Mouse (Mus musculus): ENCODE data around the gene Il1r1.

DNA sequence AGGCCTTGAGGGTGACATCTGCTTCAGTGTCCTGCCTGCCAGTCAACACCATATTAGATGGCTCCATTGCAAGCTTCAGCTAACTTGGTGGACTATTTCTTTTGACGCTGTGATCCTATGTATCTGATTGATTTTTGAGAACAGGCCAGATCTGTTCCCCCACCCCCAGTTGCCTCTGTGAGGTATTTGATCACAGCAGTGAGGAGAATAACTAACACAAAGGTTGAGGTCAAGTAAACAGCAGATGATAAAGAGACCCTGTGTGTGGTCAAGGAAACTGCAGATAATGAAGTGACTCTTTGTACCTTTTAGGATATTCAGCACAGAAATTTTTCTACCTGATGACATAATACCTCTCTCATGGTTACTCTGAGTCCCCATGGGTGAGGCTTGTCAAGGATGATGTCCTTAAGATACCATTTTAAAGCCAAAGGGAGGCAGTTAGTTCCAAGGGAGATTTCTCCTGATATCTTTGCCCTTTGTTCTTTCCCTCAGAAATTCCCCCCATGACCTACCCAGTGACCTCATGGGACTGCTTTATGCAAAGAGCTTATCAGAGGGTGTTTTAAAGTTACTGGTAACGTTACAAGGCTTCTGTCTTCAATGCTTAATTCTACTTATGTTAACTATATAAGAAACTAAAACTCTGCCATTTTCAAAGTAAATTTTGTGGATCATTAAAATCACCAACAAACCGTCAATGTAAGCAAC lies 29.6 kb downstream of the Il1r1 start:
- TF ChIP-seq POLR2A (IDR thresholded peaks at IDR 0.05; ENCODE audit: control insufficient read depth in 1 of 2, insufficient read depth in 1 of 2, low read depth in 1 of 2, low read length in 2 of 2, poor library complexity in 1 of 2) (no peak), ZKSCAN1 (IDR thresholded peaks at IDR 0.05; ENCODE audit: low read depth, low read length) (no peak), MAFK (IDR thresholded peaks at IDR 0.05; ENCODE audit: borderline replicate concordance, low read depth, low read length) (no peak), HCFC1 (IDR thresholded peaks at IDR 0.05; ENCODE audit: low read depth, low read length) (no peak), CTCF (IDR thresholded peaks at IDR 0.05 in 2 of 3, conservative IDR thresholded peaks at IDR 0.05 in 1 of 3; ENCODE audit: control insufficient read depth in 1 of 3, insufficient read depth in 1 of 3, low read depth in 2 of 3, low read length in 3 of 3, poor library complexity in 1 of 3, severe bottlenecking in 1 of 3) (no peak), GABPA (IDR thresholded peaks at IDR 0.05; ENCODE audit: low read depth, low read length) (no peak), UBTF (IDR thresholded peaks at IDR 0.05; ENCODE audit: borderline replicate concordance, insufficient read depth, low read depth, low read length) (no peak), TCF12 (IDR thresholded peaks at IDR 0.05; ENCODE audit: low read depth, low read length) (no peak), EP300 (IDR thresholded peaks at IDR 0.05; ENCODE audit: low read depth in 1 of 2, low read length in 2 of 2) (no peak), ZMIZ1 (IDR thresholded peaks at IDR 0.05; ENCODE audit: low read depth, low read length) (no peak)

All from MEL (cell line).